Mouse (Mus musculus) neural tube, embryonic 15.5 days (tissue): Measurements from ENCODE around the gene Als2cr12. TPM values are rescaled to one million over a fixed set of nuclear protein-coding genes. Genes with fewer than 3 reads are reported as not detected.
"Not testable (repeated sequence)": the region's sequence is repeated elsewhere in the genome, so short reads cannot be mapped to it uniquely, and the experiment has no call there.

Source experiments
- ATAC-seq: fragments of 200-750 bp; cut with Nextera tagmentation; 2 replicates; pipeline ENCODE4 v1.8.0; 2017; ENCODE audit warnings: mild to moderate bottlenecking, moderate TSS enrichment, moderate library complexity; ENCODE audit not compliant: low FRiP score
- H3K27ac ChIP-seq: fragments of 300-500 bp; sonication (generic); replicated peaks from 2 replicates; pipeline ENCODE4 v1.5.1; 2015; ENCODE audit warnings: mild to moderate bottlenecking, inconsistent platforms
- H3K27me3 ChIP-seq: fragments of 300-500 bp; sonication (generic); replicated peaks from 2 replicates; pipeline ENCODE4 v1.6.1; 2015; ENCODE audit warnings: inconsistent platforms
- H3K36me3 ChIP-seq: fragments of 300-500 bp; sonication (generic); 2 replicates; pipeline ENCODE4 v1.6.1; 2015; ENCODE audit warnings: inconsistent platforms
- H3K4me1 ChIP-seq: fragments of 300-500 bp; sonication (generic); 2 replicates; pipeline ENCODE4 v1.6.1; 2015; ENCODE audit warnings: inconsistent platforms
- H3K4me2 ChIP-seq: fragments of 300-500 bp; sonication (generic); 2 replicates; pipeline ENCODE4 v1.6.1; 2015; ENCODE audit warnings: inconsistent platforms, mild to moderate bottlenecking, moderate library complexity
- H3K4me3 ChIP-seq: fragments of 300-500 bp; sonication (generic); replicated peaks from 2 replicates; pipeline ENCODE4 v1.5.1; 2015; ENCODE audit warnings: mild to moderate bottlenecking, inconsistent platforms
- H3K9ac ChIP-seq: fragments of 300-500 bp; sonication (generic); replicated peaks from 2 replicates; pipeline ENCODE4 v1.6.1; 2015; ENCODE audit warnings: mild to moderate bottlenecking, inconsistent platforms
- H3K9me3 ChIP-seq: fragments of 300-500 bp; sonication (generic); replicated peaks from 2 replicates; pipeline ENCODE4 v1.6.1; 2016; ENCODE audit warnings: inconsistent platforms
- WGBS: fragments of 180-500 bp; shearing (Covaris S2); methylation state at CpG from one replicate; pipeline ENCODE4 v1.1.7; 2015; ENCODE audit warnings: mixed read lengths; 5-methylcytosine and 5-hydroxymethylcytosine counted together
- polyA plus RNA-seq: library from polyadenylated mRNA; unstranded; fragments of >200 nt; fragmentation: Nextera tagmentation; extraction: Ambion mirVana; gene quantifications from 2 replicates; pipeline ENCODE4 v1.2.1, GENCODE M21; 2015

Gene Als2cr12
- polyA plus RNA-seq, 1 experiment from 2014 or later: not detected

GRCm38 (mm10) chr1:58617978-58618668, 77.7 kb downstream of the Als2cr12 start:
- WGBS: 66% methylated on average over 6 of the region's 6 CpGs
- H3K9me3 ChIP-seq: no peaks in the 10 kb centered on the region
- no peaks in the 10 kb centered on the region for H3K27me3 ChIP-seq
- H3K36me3 ChIP-seq: no peaks in the 10 kb centered on the region
- H3K4me3 ChIP-seq: no peak overlapping the region
- H3K27ac ChIP-seq: no peak overlapping the region
- H3K9ac ChIP-seq: no peak overlapping the region
- ATAC-seq: no peak
- H3K4me2 ChIP-seq: no peak overlapping the region
- H3K4me1 ChIP-seq: no peaks in the 10 kb centered on the region

- WGBS: 53% methylated on average over 5 of the region's 5 CpGs
These were observed 78.7 kb downstream of the Als2cr12 start for GRCm38 (mm10) chr1:58617076-58617475.

GRCm38 (mm10) chr1:58616176-58616575, 79.6 kb downstream of the Als2cr12 start:
- Histone ChIP-seq H3K4me3 (no peak overlapping the region), H3K27ac (no peak overlapping the region), H3K27me3 (no peaks in the 10 kb centered on the region), H3K4me1 (no peaks in the 10 kb centered on the region), H3K4me2 (no peak overlapping the region), H3K9me3 (no peaks in the 10 kb centered on the region), H3K36me3 (no peaks in the 10 kb centered on the region), H3K9ac (no peak overlapping the region)
- WGBS: 80% methylated on average over 3 of the region's 3 CpGs
- ATAC-seq: no peak

More at GRCm38 (mm10) chr1:58617076-58617475, 78.7 kb downstream of the Als2cr12 start:
- Histone ChIP-seq H3K9me3 (no peaks in the 10 kb centered on the region), H3K27me3 (no peaks in the 10 kb centered on the region), H3K4me1 (no peaks in the 10 kb centered on the region), H3K4me3 (no peak overlapping the region), H3K36me3 (no peaks in the 10 kb centered on the region), H3K4me2 (no peak overlapping the region), H3K27ac (no peak overlapping the region), H3K9ac (no peak overlapping the region)
- ATAC-seq: peak; percentile 29; the same call in 1 of the 2 replicates

- ATAC-seq: no peak
- Histone ChIP-seq H3K9ac (no peak overlapping the region), H3K27me3 (no peaks in the 10 kb centered on the region), H3K4me1 (no peaks in the 10 kb centered on the region), H3K4me2 (no peak overlapping the region), H3K27ac (no peak overlapping the region), H3K4me3 (no peak overlapping the region), H3K36me3 (no peaks in the 10 kb centered on the region), H3K9me3 (no peaks in the 10 kb centered on the region)
- 84% methylated on average over 4 of the region's 4 CpGs for WGBS
These were observed 80.6 kb downstream of the Als2cr12 start for GRCm38 (mm10) chr1:58615146-58615545.

- H3K9ac ChIP-seq: no peak overlapping the region
- no peak overlapping the region for H3K27ac ChIP-seq
- WGBS: 88% methylated on average over 3 of the region's 3 CpGs
- H3K4me2 ChIP-seq: no peak overlapping the region
- ATAC-seq: no peak
- H3K9me3 ChIP-seq: no peaks in the 10 kb centered on the region
- no peak overlapping the region for H3K4me3 ChIP-seq
- H3K27me3 ChIP-seq: no peaks in the 10 kb centered on the region
- no peaks in the 10 kb centered on the region for H3K4me1 ChIP-seq
- H3K36me3 ChIP-seq: no peaks in the 10 kb centered on the region
These were observed 81.4 kb downstream of the Als2cr12 start for GRCm38 (mm10) chr1:58614424-58614823.

- H3K9ac ChIP-seq: no peak overlapping the region
- H3K4me2 ChIP-seq: no peak overlapping the region
- H3K27me3 ChIP-seq: no peaks in the 10 kb centered on the region
- WGBS: 81% methylated on average over 6 of the region's 6 CpGs
- no peaks in the 10 kb centered on the region for H3K4me1 ChIP-seq
- no peak overlapping the region for H3K27ac ChIP-seq
- H3K36me3 ChIP-seq: no peaks in the 10 kb centered on the region
- ATAC-seq: no peak
- no peaks in the 10 kb centered on the region for H3K9me3 ChIP-seq
- no peak overlapping the region for H3K4me3 ChIP-seq
These were observed 82.0 kb downstream of the Als2cr12 start for GRCm38 (mm10) chr1:58613786-58614185.

- ATAC-seq: no peak
- 53% methylated on average over 1 of the region's 1 CpGs for WGBS
- Histone ChIP-seq H3K4me1 (no peaks in the 10 kb centered on the region), H3K9me3 (no peaks in the 10 kb centered on the region; the same call in 1 of the 2 replicates), H3K4me3 (no peak overlapping the region), H3K27ac (no peak overlapping the region), H3K36me3 (no peaks in the 10 kb centered on the region), H3K27me3 (no peaks in the 10 kb centered on the region), H3K9ac (no peak overlapping the region), H3K4me2 (no peak overlapping the region)
These were observed 85.2 kb downstream of the Als2cr12 start for GRCm38 (mm10) chr1:58610611-58611010.

- Histone ChIP-seq H3K36me3 (no peaks in the 10 kb centered on the region), H3K27ac (no peak overlapping the region), H3K4me3 (no peak overlapping the region), H3K4me2 (no peak overlapping the region), H3K9me3 (no peaks in the 10 kb centered on the region; the same call in 1 of the 2 replicates), H3K27me3 (no peaks in the 10 kb centered on the region), H3K9ac (no peak overlapping the region), H3K4me1 (no peaks in the 10 kb centered on the region)
- ATAC-seq: no peak
- 90% methylated on average over 1 of the region's 1 CpGs for WGBS
These were observed 85.6 kb downstream of the Als2cr12 start for GRCm38 (mm10) chr1:58610166-58610565.

- not testable (repeated sequence) for ATAC-seq, H3K4me2 ChIP-seq, H3K27ac ChIP-seq, H3K9me3 ChIP-seq, H3K36me3 ChIP-seq, H3K4me3 ChIP-seq, H3K4me1 ChIP-seq, H3K9ac ChIP-seq, H3K27me3 ChIP-seq
- 91% methylated on average over 5 of the region's 5 CpGs for whole genome bisulfite sequencing
These were observed 86.2 kb downstream of the Als2cr12 start for GRCm38 (mm10) chr1:58609591-58609990.

GRCm38 (mm10) chr1:58603738-58604137, 92.1 kb downstream of the Als2cr12 start:
- Histone ChIP-seq H3K9me3 (no peaks in the 10 kb centered on the region; the same call in 1 of the 2 replicates), H3K9ac (no peak overlapping the region), H3K4me1 (no peaks in the 10 kb centered on the region), H3K4me2 (no peak overlapping the region), H3K27ac (no peak overlapping the region), H3K36me3 (no peaks in the 10 kb centered on the region), H3K4me3 (no peak overlapping the region), H3K27me3 (no peaks in the 10 kb centered on the region)
- WGBS: 80% methylated on average over 4 of the region's 4 CpGs
- no peak for ATAC-seq

- no peak for ATAC-seq
- no peaks in the 10 kb centered on the region for H3K9me3 ChIP-seq
- no peak overlapping the region for H3K9ac ChIP-seq
- no peaks in the 10 kb centered on the region for H3K36me3 ChIP-seq
- no peaks in the 10 kb centered on the region for H3K27me3 ChIP-seq
- H3K27ac ChIP-seq: no peak overlapping the region
- no peak overlapping the region for H3K4me2 ChIP-seq
- H3K4me3 ChIP-seq: no peak overlapping the region
- 90% methylated on average over 4 of the region's 4 CpGs for WGBS
- no peaks in the 10 kb centered on the region for H3K4me1 ChIP-seq
These were observed 93.1 kb downstream of the Als2cr12 start for GRCm38 (mm10) chr1:58602681-58603080.
